Mouse (Mus musculus) regulatory T cell (primary cell): ENCODE measurements around the gene Il4i1.
"Not testable (repeated sequence)": the region's sequence is repeated elsewhere in the genome, so short reads cannot be mapped to it uniquely, and the experiment has no call there.

Experiments
- in situ Hi-C: fragments of 300-600 bp; cut with MboI, MseI; formaldehyde crosslinking; loops from one replicate; pipeline ENCODE4 v1.15.1; 2025; ENCODE audit warnings: high pct_unique_total_duplicates

Il4i1 gene

GRCm38 (mm10) chr7:44862434-44862833, 46.2 kb downstream of the Il4i1 start:
- in situ Hi-C loops = no loop called here

- in situ Hi-C loops = no loop called here
Observed at GRCm38 (mm10) chr7:44863210-44863609, 47.0 kb downstream of the Il4i1 start.

GRCm38 (mm10) chr7:44863982-44864494, 47.9 kb downstream of the Il4i1 start:
- in situ Hi-C loops = no loop called here

- in situ Hi-C loops = no loop called here
Observed at GRCm38 (mm10) chr7:44864595-44865542, 48.7 kb downstream of the Il4i1 start.

GRCm38 (mm10) chr7:44866276-44867009, 50.3 kb downstream of the Il4i1 start:
- in situ Hi-C loops = no loop called here

- in situ Hi-C loops = no loop called here
Observed at GRCm38 (mm10) chr7:44867010-44867702, 51.0 kb downstream of the Il4i1 start.

GRCm38 (mm10) chr7:44867802-44868201, 51.6 kb downstream of the Il4i1 start:
- in situ Hi-C loops = no loop called here

- in situ Hi-C loops = no loop called here
Observed at GRCm38 (mm10) chr7:44868465-44868864, 52.3 kb downstream of the Il4i1 start.

GRCm38 (mm10) chr7:44868919-44869696, 52.9 kb downstream of the Il4i1 start:
- in situ Hi-C loops = no loop called here

GRCm38 (mm10) chr7:44869697-44870528, 53.7 kb downstream of the Il4i1 start, which contains the start of gene Ptov1:
TSS of gene Ptov1 (minus strand) at chr7:44869788.
- in situ Hi-C loops = no loop called here

- in situ Hi-C loops = no loop called here
Observed at GRCm38 (mm10) chr7:44870614-44871013, 54.4 kb downstream of the Il4i1 start.

- in situ Hi-C loops = no loop called here
Observed at GRCm38 (mm10) chr7:44871181-44871580, 55.0 kb downstream of the Il4i1 start.

- in situ Hi-C loops = not testable (repeated sequence)
Observed at GRCm38 (mm10) chr7:44871774-44872173, 55.6 kb downstream of the Il4i1 start.

- in situ Hi-C loops = no loop called here
Observed at GRCm38 (mm10) chr7:44877833-44878232, 61.6 kb downstream of the Il4i1 start.

GRCm38 (mm10) chr7:44883036-44883435, 66.8 kb downstream of the Il4i1 start:
- in situ Hi-C loops = no loop called here

- in situ Hi-C loops = no loop called here
Observed at GRCm38 (mm10) chr7:44884637-44885036, 68.5 kb downstream of the Il4i1 start.

GRCm38 (mm10) chr7:44886964-44887363, 70.8 kb downstream of the Il4i1 start:
- in situ Hi-C loops = no loop called here

GRCm38 (mm10) chr7:44888256-44889105, 72.3 kb downstream of the Il4i1 start:
- in situ Hi-C loops = no loop called here

GRCm38 (mm10) chr7:44890180-44890579, 74.0 kb downstream of the Il4i1 start:
- in situ Hi-C loops = no loop called here
